Mouse (Mus musculus) limb, embryonic 10.5 days (tissue): ENCODE measurements around the gene Gabbr1. TPM values are rescaled to one million over a fixed set of nuclear protein-coding genes. Genes with fewer than 3 reads are reported as not detected.

Experiments used
- DNase-seq: peaks from one replicate; pipeline ENCODE4 v3.0.0-alpha.2; 2017; ENCODE audit warnings: low spot score
- H3K27ac ChIP-seq: fragments of 300-500 bp; sonication (generic); 2 replicates; pipeline ENCODE4 v1.5.1; 2016; ENCODE audit warnings: mild to moderate bottlenecking
- H3K27me3 ChIP-seq: fragments of 300-500 bp; sonication (generic); 2 replicates; pipeline ENCODE4 v1.6.1; 2016; ENCODE audit warnings: low read depth, mild to moderate bottlenecking; ENCODE audit not compliant: poor library complexity, severe bottlenecking
- H3K36me3 ChIP-seq: fragments of 300-500 bp; sonication (generic); 2 replicates; pipeline ENCODE4 v1.6.1; 2016; ENCODE audit warnings: mild to moderate bottlenecking, moderate library complexity
- H3K4me1 ChIP-seq: fragments of 300-500 bp; sonication (generic); 2 replicates; pipeline ENCODE4 v1.6.1; 2016
- H3K4me3 ChIP-seq: fragments of 300-500 bp; sonication (generic); 2 replicates; pipeline ENCODE4 v1.5.1; 2016; ENCODE audit warnings: mild to moderate bottlenecking, moderate library complexity
- H3K9me3 ChIP-seq: fragments of 300-500 bp; sonication (generic); replicated peaks from 2 replicates; pipeline ENCODE4 v1.6.1; 2016; ENCODE audit warnings: mild to moderate bottlenecking
- WGBS: fragments of 180-500 bp; shearing (Covaris S2); methylation state at CpG from one replicate; pipeline ENCODE4 v1.1.7; 2016; 5-methylcytosine and 5-hydroxymethylcytosine counted together
- polyA plus RNA-seq: library from polyadenylated mRNA; unstranded; fragments of >200 nt; fragmentation: Nextera tagmentation; extraction: Ambion mirVana; gene quantifications from 2 replicates; pipeline ENCODE4 v1.2.1, GENCODE M21; 2016

Gene Gabbr1
- polyA plus RNA-seq, result 6.6 and 9.0 TPM in 2 replicates

GRCm38 (mm10) chr17:37045611-37046311 is at the start of gene Gabbr1:
Gene Gabbr1 (plus strand): TSS chr17:37045966.
- Histone ChIP-seq H3K27ac (peak within 1 kb of the TSS; percentile 96), H3K9me3 (no peaks in the 10 kb centered on the region), H3K27me3 (peaks cover 29% of the 10 kb centered on the region), H3K4me3 (peak within 1 kb of the TSS; percentile 94), H3K36me3 (no peaks in the 10 kb centered on the region), H3K4me1 (peaks cover 41% of the 10 kb centered on the region)
- 1% methylated on average over 53 of the region's 55 CpGs for WGBS
- peak; percentile 89 for DNase-seq

DNA sequence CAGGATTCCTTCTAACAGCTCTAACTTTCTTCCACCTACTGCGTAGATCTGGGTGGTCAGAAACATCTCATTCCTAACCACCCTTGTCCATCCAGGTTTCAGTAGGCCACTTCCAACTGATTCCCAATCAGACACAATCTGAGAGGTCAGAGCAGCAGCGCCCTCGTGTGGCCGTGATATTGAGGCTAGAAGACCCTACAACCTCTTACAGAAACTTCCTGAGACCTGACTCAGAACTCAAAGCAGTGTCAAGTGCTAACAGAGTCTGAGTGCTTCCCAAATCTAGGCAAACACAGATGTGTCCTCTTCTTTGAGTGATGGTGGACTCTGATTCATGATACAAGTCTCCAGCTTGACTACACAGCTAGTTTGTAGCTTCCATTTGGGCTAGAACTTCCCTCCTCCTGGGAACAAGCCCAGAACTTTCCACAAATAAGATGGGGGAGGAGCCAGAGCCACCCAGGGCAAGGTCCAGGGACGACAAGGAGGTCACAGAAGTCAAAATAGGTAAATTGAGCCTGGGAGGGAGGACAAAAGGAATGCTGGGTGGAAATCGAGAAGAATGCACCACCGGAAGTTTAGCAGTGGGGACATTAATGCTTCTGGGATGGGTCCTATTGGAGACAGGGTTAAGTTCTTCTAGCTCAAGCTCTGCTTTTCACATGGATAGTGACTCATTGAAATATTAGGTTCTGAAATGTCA is 48.6 kb upstream of the Gabbr1 start:
- 28% methylated on average over 7 of the region's 7 CpGs for whole genome bisulfite sequencing

GRCm38 (mm10) chr17:36998477-36998876 is 47.3 kb upstream of the Gabbr1 start:
- H3K4me3 ChIP-seq, result no peak overlapping the region
- H3K36me3 ChIP-seq, result no peaks in the 10 kb centered on the region
- 72% methylated on average over 2 of the region's 2 CpGs for WGBS
- peaks cover 15% of the 10 kb centered on the region for H3K4me1 ChIP-seq
- H3K9me3 ChIP-seq, result no peaks in the 10 kb centered on the region
- no peak overlapping the region for H3K27ac ChIP-seq
- no peak for DNase-seq
- no peaks in the 10 kb centered on the region for H3K27me3 ChIP-seq

More for the DNA sequence above, 48.6 kb upstream of the Gabbr1 start:
- no peak overlapping the region for H3K27ac ChIP-seq
- DNase-seq, result peak; percentile 87
- H3K36me3 ChIP-seq, result no peaks in the 10 kb centered on the region
- H3K9me3 ChIP-seq, result no peaks in the 10 kb centered on the region
- peaks cover 5% of the 10 kb centered on the region; the same call in 1 of the 2 replicates for H3K4me1 ChIP-seq
- H3K4me3 ChIP-seq, result no peak overlapping the region
- no peaks in the 10 kb centered on the region for H3K27me3 ChIP-seq

GRCm38 (mm10) chr17:37000863-37001262 is 44.9 kb upstream of the Gabbr1 start, which contains the start of gene Zfp57:
Gene Zfp57 (plus strand): TSS chr17:37001163.
- no peak for DNase-seq
- WGBS, result 90% methylated on average over 7 of the region's 7 CpGs
- Histone ChIP-seq H3K4me1 (peaks cover 15% of the 10 kb centered on the region), H3K4me3 (peak within 1 kb of the TSS; percentile 71), H3K36me3 (peaks cover 17% of the 10 kb centered on the region), H3K27me3 (no peaks in the 10 kb centered on the region), H3K9me3 (no peaks in the 10 kb centered on the region), H3K27ac (peak within 1 kb of the TSS; percentile 98)

GRCm38 (mm10) chr17:37002364-37003330 is 43.1 kb upstream of the Gabbr1 start:
- peak overlapping the region; percentile 98 for H3K27ac ChIP-seq
- WGBS, result under 1% methylated on average over 49 of the region's 49 CpGs
- peaks cover 15% of the 10 kb centered on the region for H3K4me1 ChIP-seq
- peaks cover 34% of the 10 kb centered on the region for H3K36me3 ChIP-seq
- peak overlapping the region; percentile 71 for H3K4me3 ChIP-seq
- peak; percentile 82 for DNase-seq
- H3K27me3 ChIP-seq, result no peaks in the 10 kb centered on the region
- H3K9me3 ChIP-seq, result no peaks in the 10 kb centered on the region

DNA sequence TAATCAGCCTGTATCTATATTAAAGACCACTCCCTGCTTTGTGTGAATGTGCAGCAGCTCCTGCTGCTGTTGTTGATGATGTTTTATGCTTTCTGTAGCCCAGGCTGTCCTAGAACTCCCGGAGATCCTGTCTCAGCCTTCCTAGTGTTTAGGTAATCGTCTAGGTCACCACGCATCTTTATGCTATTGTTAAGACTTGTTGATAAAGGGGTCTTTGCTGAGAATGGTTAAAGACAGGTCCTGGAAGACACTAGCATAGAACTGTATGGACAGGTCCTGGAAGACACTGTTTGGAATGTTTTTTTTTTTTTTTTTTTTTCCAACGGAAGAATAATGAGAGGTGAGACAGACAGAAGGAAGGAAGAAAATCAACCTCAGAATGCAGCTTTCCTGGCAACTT is 42.4 kb upstream of the Gabbr1 start:
- peaks cover 15% of the 10 kb centered on the region for H3K4me1 ChIP-seq
- peaks cover 42% of the 10 kb centered on the region for H3K36me3 ChIP-seq
- DNase-seq, result peak; percentile 35
- H3K27ac ChIP-seq, result peak overlapping the region; percentile 98
- no peaks in the 10 kb centered on the region for H3K9me3 ChIP-seq
- no peaks in the 10 kb centered on the region for H3K27me3 ChIP-seq
- 59% methylated on average over 4 of the region's 4 CpGs for WGBS
- H3K4me3 ChIP-seq, result peak overlapping the region; percentile 71

DNA sequence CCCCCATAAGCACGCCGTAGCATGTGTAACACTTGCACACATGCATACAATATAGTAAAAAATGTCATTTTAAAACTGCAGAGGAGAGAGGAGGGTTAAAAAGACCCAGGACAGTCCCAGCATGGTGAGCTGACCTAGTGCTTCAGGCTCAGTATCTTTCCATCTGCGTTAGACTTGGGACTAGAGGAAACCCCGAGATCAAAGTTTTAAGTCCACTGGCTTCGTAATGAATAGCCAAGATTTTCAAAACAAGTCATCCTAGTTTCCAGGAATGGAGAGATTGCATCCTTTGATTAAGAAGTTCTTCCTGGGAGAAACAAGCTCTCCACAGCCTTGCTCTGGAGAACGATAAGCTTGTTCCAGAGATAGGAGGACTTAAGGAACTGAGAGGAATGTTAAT is 37.6 kb upstream of the Gabbr1 start:
- H3K27me3 ChIP-seq, result no peaks in the 10 kb centered on the region
- no peaks in the 10 kb centered on the region for H3K9me3 ChIP-seq
- 91% methylated on average over 6 of the region's 6 CpGs for WGBS
- no peak for DNase-seq
- H3K4me1 ChIP-seq, result peaks cover 3% of the 10 kb centered on the region
- no peak overlapping the region for H3K4me3 ChIP-seq
- H3K27ac ChIP-seq, result no peak overlapping the region
- peaks cover 75% of the 10 kb centered on the region for H3K36me3 ChIP-seq

DNA sequence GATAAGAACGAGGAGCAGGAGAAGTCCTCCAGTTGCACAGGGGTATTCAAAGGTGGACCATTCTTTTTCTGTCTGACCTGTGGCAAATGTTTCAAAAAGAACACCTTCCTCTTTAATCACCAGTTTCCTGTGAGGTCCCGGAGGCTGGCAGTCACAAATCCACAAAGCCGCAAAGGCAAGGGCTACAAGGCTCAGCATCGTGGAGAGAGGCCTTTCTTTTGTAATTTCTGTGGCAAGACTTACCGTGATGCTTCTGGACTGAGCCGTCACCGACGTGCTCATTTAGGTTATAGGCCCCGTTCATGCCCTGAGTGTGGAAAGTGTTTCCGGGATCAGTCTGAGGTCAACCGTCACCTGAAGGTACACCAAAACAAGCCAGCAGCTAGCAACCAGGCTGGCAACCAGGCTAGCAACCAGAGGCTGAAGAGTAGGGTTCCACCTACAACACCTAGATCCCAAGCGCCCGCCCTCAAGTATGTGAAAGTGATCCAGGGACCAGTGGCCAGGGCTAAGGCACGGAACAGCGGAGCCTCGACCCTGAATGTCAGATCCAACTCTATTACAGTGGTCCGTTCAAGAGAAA is 36.2 kb upstream of the Gabbr1 start:
- H3K27ac ChIP-seq, result no peak overlapping the region
- H3K27me3 ChIP-seq, result no peaks in the 10 kb centered on the region
- 94% methylated on average over 17 of the region's 17 CpGs for WGBS
- peaks cover 72% of the 10 kb centered on the region for H3K36me3 ChIP-seq
- no peaks in the 10 kb centered on the region for H3K9me3 ChIP-seq
- no peak for DNase-seq
- no peaks in the 10 kb centered on the region for H3K4me1 ChIP-seq
- no peak overlapping the region for H3K4me3 ChIP-seq

- Histone ChIP-seq H3K27me3 (no peaks in the 10 kb centered on the region), H3K4me3 (no peak overlapping the region), H3K36me3 (peaks cover 50% of the 10 kb centered on the region), H3K4me1 (no peaks in the 10 kb centered on the region), H3K27ac (no peak overlapping the region), H3K9me3 (no peaks in the 10 kb centered on the region)
- DNase-seq, result no peak
- WGBS, result 90% methylated on average over 3 of the region's 3 CpGs
Measured at GRCm38 (mm10) chr17:37011719-37012118, 34.0 kb upstream of the Gabbr1 start.

DNA sequence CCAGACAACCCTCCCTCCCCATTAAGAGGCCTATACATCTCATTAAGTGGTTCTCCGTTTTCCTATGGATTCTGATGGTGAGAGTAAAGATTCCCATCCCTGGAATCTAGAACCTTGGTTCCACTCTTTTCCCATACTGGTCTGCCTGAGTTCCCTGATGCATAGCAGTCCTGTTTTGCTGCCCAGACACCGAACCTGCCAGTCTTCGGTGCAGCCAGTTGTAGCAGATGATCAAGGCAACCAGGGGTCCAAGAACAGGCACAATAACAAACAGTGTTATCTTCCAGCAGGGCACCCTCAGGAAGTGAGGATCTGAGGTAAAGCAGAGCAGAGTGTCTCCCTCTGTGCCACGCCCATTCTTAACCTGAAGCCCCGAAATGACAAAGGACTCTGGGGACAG is 33.6 kb upstream of the Gabbr1 start:
- H3K9me3 ChIP-seq, result no peaks in the 10 kb centered on the region
- no peaks in the 10 kb centered on the region for H3K4me1 ChIP-seq
- peaks cover 46% of the 10 kb centered on the region for H3K36me3 ChIP-seq
- no peak overlapping the region for H3K4me3 ChIP-seq
- H3K27me3 ChIP-seq, result no peaks in the 10 kb centered on the region
- no peak overlapping the region for H3K27ac ChIP-seq
- DNase-seq, result no peak
- WGBS, result 78% methylated on average over 5 of the region's 5 CpGs

- Histone ChIP-seq H3K4me3 (no peak overlapping the region), H3K27me3 (no peaks in the 10 kb centered on the region), H3K27ac (no peak overlapping the region), H3K9me3 (no peaks in the 10 kb centered on the region), H3K4me1 (no peaks in the 10 kb centered on the region), H3K36me3 (peaks cover 4% of the 10 kb centered on the region)
- no peak for DNase-seq
Measured at GRCm38 (mm10) chr17:37016333-37016732, 29.4 kb upstream of the Gabbr1 start.

DNA sequence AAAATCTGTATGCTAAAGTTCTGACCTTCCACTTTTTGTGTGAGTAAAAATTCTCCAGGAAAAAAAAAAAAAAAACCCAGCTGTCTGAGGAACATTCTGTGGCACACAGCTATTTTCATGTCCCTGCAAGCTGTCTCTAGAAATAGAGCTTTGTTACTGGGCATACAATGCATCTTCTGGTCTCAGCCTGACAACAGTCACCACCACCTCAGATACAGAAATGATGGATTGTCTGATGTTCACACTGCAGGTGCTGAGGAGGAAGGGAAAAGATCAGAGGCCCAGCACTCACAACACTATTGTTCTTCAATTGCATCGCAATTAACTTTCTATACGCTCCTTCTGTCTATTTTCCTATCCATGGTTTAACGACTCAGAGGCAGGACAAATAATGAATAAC is 27.4 kb upstream of the Gabbr1 start:
- WGBS, result 88% methylated on average over 3 of the region's 3 CpGs
- no peak for DNase-seq
- Histone ChIP-seq H3K4me1 (no peaks in the 10 kb centered on the region), H3K36me3 (no peaks in the 10 kb centered on the region), H3K27ac (no peak overlapping the region), H3K27me3 (no peaks in the 10 kb centered on the region), H3K4me3 (no peak overlapping the region), H3K9me3 (no peaks in the 10 kb centered on the region)
